Mouse (Mus musculus) midbrain, embryonic 16.5 days (tissue): ENCODE data around the gene Ephx4. TPM values are rescaled to one million over a fixed set of nuclear protein-coding genes. Genes with fewer than 3 reads are reported as not detected.

Experiments
- ATAC-seq: fragments of 200-750 bp; cut with Nextera tagmentation; 2 replicates; pipeline ENCODE4 v1.8.0; 2017; ENCODE audit warnings: moderate TSS enrichment
- H3K27ac ChIP-seq: fragments of 300-500 bp; sonication (generic); 2 replicates; pipeline ENCODE4 v1.5.1; 2014; ENCODE audit warnings: mild to moderate bottlenecking, low read length, mixed read lengths
- H3K27me3 ChIP-seq: fragments of 300-500 bp; sonication (generic); 2 replicates; pipeline ENCODE4 v1.6.1; 2014; ENCODE audit warnings: low read depth, low read length, mixed read lengths; ENCODE audit not compliant: control insufficient read depth, insufficient read depth
- H3K36me3 ChIP-seq: fragments of 300-500 bp; sonication (generic); 2 replicates; pipeline ENCODE4 v1.6.1; 2014; ENCODE audit warnings: mild to moderate bottlenecking, low read length, moderate library complexity, mixed read lengths; ENCODE audit not compliant: control insufficient read depth, insufficient read depth
- H3K4me1 ChIP-seq: fragments of 300-500 bp; sonication (generic); 2 replicates; pipeline ENCODE4 v1.6.1; 2014; ENCODE audit warnings: mild to moderate bottlenecking, low read length, mixed read lengths; ENCODE audit not compliant: control insufficient read depth, insufficient read depth
- H3K4me2 ChIP-seq: fragments of 300-500 bp; sonication (generic); 2 replicates; pipeline ENCODE4 v1.6.1; 2014; ENCODE audit warnings: mild to moderate bottlenecking, low read length, mixed read lengths
- H3K4me3 ChIP-seq: fragments of 300-500 bp; sonication (generic); 2 replicates; pipeline ENCODE4 v1.5.1; 2014; ENCODE audit warnings: low read depth, mild to moderate bottlenecking, low read length, moderate library complexity, mixed read lengths
- H3K9ac ChIP-seq: fragments of 300-500 bp; sonication (generic); 2 replicates; pipeline ENCODE4 v1.6.1; 2014; ENCODE audit warnings: low read depth, low read length, mixed read lengths
- H3K9me3 ChIP-seq: fragments of 300-500 bp; sonication (generic); replicated peaks from 2 replicates; pipeline ENCODE4 v1.6.1; 2014; ENCODE audit warnings: mild to moderate bottlenecking, low read length, mixed read lengths; ENCODE audit not compliant: control insufficient read depth, poor library complexity, severe bottlenecking
- WGBS: fragments of 180-500 bp; shearing (Covaris S2); extraction: QIAGEN DNeasy Blood & Tissue Kit; methylation state at CpG from one replicate; pipeline ENCODE4 v1.1.7; 2014; 5-methylcytosine and 5-hydroxymethylcytosine counted together
- polyA plus RNA-seq: library from polyadenylated mRNA; unstranded; fragments of >200 nt; fragmentation: Nextera tagmentation; extraction: Ambion mirVana; gene quantifications from 2 replicates; pipeline ENCODE4 v1.2.1, GENCODE M21; 2015

Ephx4 gene
- polyA plus RNA-seq, 1 experiment from 2014 or later: 3.2 TPM

GRCm38 (mm10) chr5:107441881-107442280 is 39.3 kb downstream of the Ephx4 start:
- Histone ChIP-seq H3K9me3 (no peaks in the 10 kb centered on the region), H3K27ac (no peak overlapping the region), H3K4me2 (no peak overlapping the region), H3K9ac (no peak overlapping the region), H3K27me3 (no peaks in the 10 kb centered on the region), H3K36me3 (no peaks in the 10 kb centered on the region), H3K4me1 (peaks cover 11% of the 10 kb centered on the region), H3K4me3 (no peak overlapping the region)
- WGBS: 87% methylated on average over 5 of the region's 5 CpGs
- ATAC-seq: no peak

GRCm38 (mm10) chr5:107444251-107444650 is 41.7 kb downstream of the Ephx4 start:
- ATAC-seq: no peak
- no peak overlapping the region for H3K9ac ChIP-seq
- H3K36me3 ChIP-seq: no peaks in the 10 kb centered on the region
- no peak overlapping the region for H3K27ac ChIP-seq
- whole genome bisulfite sequencing: 81% methylated on average over 4 of the region's 4 CpGs
- no peak overlapping the region for H3K4me2 ChIP-seq
- no peak overlapping the region for H3K4me3 ChIP-seq
- no peaks in the 10 kb centered on the region for H3K4me1 ChIP-seq
- no peaks in the 10 kb centered on the region for H3K9me3 ChIP-seq
- H3K27me3 ChIP-seq: no peaks in the 10 kb centered on the region

- no peak overlapping the region for H3K4me3 ChIP-seq
- H3K4me1 ChIP-seq: no peaks in the 10 kb centered on the region
- ATAC-seq: no peak
- no peak overlapping the region for H3K27ac ChIP-seq
- H3K9ac ChIP-seq: no peak overlapping the region
- WGBS: 94% methylated on average over 4 of the region's 4 CpGs
- H3K27me3 ChIP-seq: no peaks in the 10 kb centered on the region
- H3K9me3 ChIP-seq: no peaks in the 10 kb centered on the region
- H3K4me2 ChIP-seq: no peak overlapping the region
- peaks cover 2% of the 10 kb centered on the region; the same call in 1 of the 2 replicates for H3K36me3 ChIP-seq
Observed at GRCm38 (mm10) chr5:107447977-107448376, 45.4 kb downstream of the Ephx4 start.

- Histone ChIP-seq H3K4me1 (no peaks in the 10 kb centered on the region), H3K4me3 (no peak overlapping the region), H3K4me2 (no peak overlapping the region), H3K27me3 (no peaks in the 10 kb centered on the region), H3K9me3 (no peaks in the 10 kb centered on the region), H3K27ac (no peak overlapping the region), H3K9ac (no peak overlapping the region), H3K36me3 (peaks cover 2% of the 10 kb centered on the region; the same call in 1 of the 2 replicates)
- no peak for ATAC-seq
- WGBS: 94% methylated on average over 4 of the region's 4 CpGs
Observed at GRCm38 (mm10) chr5:107448784-107449183, 46.2 kb downstream of the Ephx4 start.

- WGBS: 93% methylated on average over 5 of the region's 5 CpGs
- H3K4me2 ChIP-seq: no peak overlapping the region
- H3K4me3 ChIP-seq: no peak overlapping the region
- peaks cover 2% of the 10 kb centered on the region; the same call in 1 of the 2 replicates for H3K36me3 ChIP-seq
- H3K4me1 ChIP-seq: no peaks in the 10 kb centered on the region
- H3K27ac ChIP-seq: no peak overlapping the region
- no peak for ATAC-seq
- no peaks in the 10 kb centered on the region for H3K27me3 ChIP-seq
- H3K9ac ChIP-seq: no peak overlapping the region
- no peaks in the 10 kb centered on the region for H3K9me3 ChIP-seq
Observed at GRCm38 (mm10) chr5:107449620-107450019, 47.1 kb downstream of the Ephx4 start.

- H3K4me2 ChIP-seq: no peak overlapping the region
- peaks cover 2% of the 10 kb centered on the region; the same call in 1 of the 2 replicates for H3K36me3 ChIP-seq
- H3K4me3 ChIP-seq: no peak overlapping the region
- H3K27ac ChIP-seq: no peak overlapping the region
- H3K27me3 ChIP-seq: no peaks in the 10 kb centered on the region
- H3K4me1 ChIP-seq: no peaks in the 10 kb centered on the region
- no peaks in the 10 kb centered on the region for H3K9me3 ChIP-seq
- no peak overlapping the region for H3K9ac ChIP-seq
- no peak for ATAC-seq
- 95% methylated on average over 5 of the region's 5 CpGs for WGBS
Observed at GRCm38 (mm10) chr5:107450299-107450698, 47.8 kb downstream of the Ephx4 start.

GRCm38 (mm10) chr5:107462147-107463076 is 59.9 kb downstream of the Ephx4 start:
- no peak overlapping the region for H3K4me3 ChIP-seq
- H3K27me3 ChIP-seq: no peaks in the 10 kb centered on the region
- no peak overlapping the region for H3K4me2 ChIP-seq
- 92% methylated on average over 4 of the region's 4 CpGs for WGBS
- ATAC-seq: no peak
- H3K27ac ChIP-seq: no peak overlapping the region
- no peaks in the 10 kb centered on the region for H3K36me3 ChIP-seq
- no peaks in the 10 kb centered on the region for H3K4me1 ChIP-seq
- no peaks in the 10 kb centered on the region for H3K9me3 ChIP-seq
- H3K9ac ChIP-seq: no peak overlapping the region

GRCm38 (mm10) chr5:107466501-107466900 is 64.0 kb downstream of the Ephx4 start:
- no peak; the same call in 1 of the 2 replicates for ATAC-seq

GRCm38 (mm10) chr5:107467098-107467497 is 64.6 kb downstream of the Ephx4 start:
- Histone ChIP-seq H3K4me1 (no peaks in the 10 kb centered on the region), H3K4me3 (no peak overlapping the region), H3K9ac (no peak overlapping the region), H3K27ac (no peak overlapping the region), H3K4me2 (no peak overlapping the region), H3K27me3 (no peaks in the 10 kb centered on the region), H3K9me3 (no peaks in the 10 kb centered on the region), H3K36me3 (no peaks in the 10 kb centered on the region)
- WGBS: 62% methylated on average over 4 of the region's 4 CpGs
- no peak for ATAC-seq

More at GRCm38 (mm10) chr5:107466501-107466900, 64.0 kb downstream of the Ephx4 start:
- Histone ChIP-seq H3K27me3 (no peaks in the 10 kb centered on the region), H3K9ac (no peak overlapping the region), H3K27ac (no peak overlapping the region), H3K4me1 (no peaks in the 10 kb centered on the region), H3K4me3 (no peak overlapping the region), H3K9me3 (no peaks in the 10 kb centered on the region), H3K4me2 (no peak overlapping the region), H3K36me3 (no peaks in the 10 kb centered on the region)
- 20% methylated on average over 5 of the region's 5 CpGs for WGBS
